Mouse (Mus musculus): ENCODE data around the gene Atp6v1b1.
A peak's percentile ranks its signal among the peaks of the same experiment; 100 is the strongest.

The Atp6v1b1 gene

GRCm38 (mm10) chr6:83715461-83716196 lies 27.2 kb upstream of the Atp6v1b1 start:
- DNase-seq (ENCODE audit: low read depth), result no peak

GRCm38 (mm10) chr6:83717026-83717425 lies 25.8 kb upstream of the Atp6v1b1 start:
- no peak for DNase-seq (ENCODE audit: low read depth)

GRCm38 (mm10) chr6:83722526-83722925 lies 20.3 kb upstream of the Atp6v1b1 start:
- DNase-seq (ENCODE audit: low read depth), result no peak

- no peak for DNase-seq (ENCODE audit: low read depth)
These were observed 15.6 kb upstream of the Atp6v1b1 start for GRCm38 (mm10) chr6:83727178-83727577.

GRCm38 (mm10) chr6:83728488-83728887 lies 14.3 kb upstream of the Atp6v1b1 start:
- no peak for DNase-seq (ENCODE audit: low read depth)

GRCm38 (mm10) chr6:83729350-83729970 lies 13.3 kb upstream of the Atp6v1b1 start:
- no peak for DNase-seq (ENCODE audit: low read depth)

DNA sequence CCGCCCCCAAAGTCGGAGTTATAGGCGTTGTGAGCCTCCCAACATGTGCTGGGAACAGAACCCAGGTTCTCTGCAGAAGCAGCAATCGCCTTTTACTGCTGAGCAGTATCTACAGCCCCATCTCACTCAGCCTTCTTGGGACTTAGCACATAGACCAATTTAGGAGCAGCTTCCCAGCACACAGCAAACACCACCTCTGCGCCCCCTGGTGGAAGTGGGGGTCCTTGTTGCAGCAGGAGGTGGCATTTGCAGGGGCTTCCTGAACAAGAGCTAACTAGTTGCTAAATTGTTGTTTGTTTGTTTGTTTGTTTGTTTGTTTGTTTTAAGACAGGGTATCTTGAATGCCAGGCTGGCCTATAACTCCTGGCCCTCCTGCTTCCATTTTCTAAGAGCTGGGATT lies 11.7 kb upstream of the Atp6v1b1 start:
- peak; percentile 14 for DNase-seq (ENCODE audit: low read depth)

DNA sequence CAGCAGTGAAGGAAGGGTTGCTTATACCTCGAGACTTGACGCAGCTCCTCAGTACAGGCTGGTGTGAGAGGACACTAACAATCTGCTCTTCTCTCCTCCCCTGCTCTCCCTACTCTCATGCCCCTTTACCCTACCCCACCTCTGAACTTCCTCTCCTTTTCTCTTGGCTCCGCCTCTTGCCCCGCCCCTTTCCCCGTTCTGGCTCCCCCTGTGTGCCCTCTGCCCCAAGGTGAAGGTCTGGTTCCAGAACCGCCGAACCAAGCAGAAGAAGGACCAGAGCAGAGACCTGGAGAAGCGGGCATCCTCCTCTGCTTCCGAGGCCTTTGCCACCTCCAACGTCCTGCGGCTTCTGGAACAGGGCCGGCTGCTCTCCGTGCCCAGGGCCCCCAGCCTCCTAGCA lies 5.5 kb upstream of the Atp6v1b1 start:
- DNase-seq (ENCODE audit: low read depth), result no peak

- DNase-seq (ENCODE audit: low read depth), result no peak
These were observed 4.2 kb upstream of the Atp6v1b1 start for GRCm38 (mm10) chr6:83738596-83738995.

GRCm38 (mm10) chr6:83743212-83743611 lies 422 bp downstream of the Atp6v1b1 start:
- DNase-seq (ENCODE audit: low read depth), result no peak

DNA sequence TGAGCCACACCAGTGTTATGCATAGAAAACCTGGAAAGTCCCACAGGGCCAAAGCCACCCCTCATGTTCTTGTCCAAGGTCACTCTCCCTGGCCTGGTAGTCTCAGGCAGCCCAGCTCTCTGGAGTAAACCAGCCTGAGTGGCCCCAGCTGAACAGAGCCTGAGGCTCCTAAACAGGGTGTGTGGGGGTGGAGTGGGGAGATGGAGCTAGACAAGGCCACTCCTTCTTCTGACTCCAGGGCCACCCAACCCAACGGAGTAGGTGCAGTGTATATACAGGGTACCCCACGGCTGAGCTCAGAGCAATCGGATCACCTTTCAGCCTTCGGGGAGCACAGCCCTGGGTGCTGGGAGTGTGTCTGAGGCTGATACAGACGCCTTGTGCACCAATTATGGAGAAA lies 1.3 kb downstream of the Atp6v1b1 start:
- no peak for DNase-seq (ENCODE audit: low read depth)

DNA sequence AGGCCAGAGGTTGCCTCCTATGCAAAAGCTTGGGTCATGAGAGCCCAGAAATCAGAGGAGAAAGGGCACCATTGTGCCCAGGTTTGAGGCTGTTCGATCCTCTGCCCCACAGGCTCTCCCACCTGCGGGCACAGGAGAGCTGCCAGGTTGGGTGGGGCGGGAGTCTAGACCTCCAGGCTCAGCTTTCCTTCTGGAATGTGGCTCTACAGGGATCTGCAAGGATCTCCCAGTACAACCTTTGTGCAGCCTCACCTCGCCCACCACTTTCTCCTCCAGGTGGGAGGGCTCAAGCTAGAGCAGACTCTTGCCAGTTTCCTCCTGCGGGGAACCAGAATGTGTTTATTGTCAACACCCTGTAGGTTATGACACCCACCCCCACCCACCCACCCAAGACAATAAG lies 1.8 kb downstream of the Atp6v1b1 start:
- DNase-seq (ENCODE audit: low read depth), result no peak

- no peak for DNase-seq (ENCODE audit: low read depth)
These were observed 2.7 kb downstream of the Atp6v1b1 start for GRCm38 (mm10) chr6:83745466-83745865.

GRCm38 (mm10) chr6:83749286-83749685 lies 6.5 kb downstream of the Atp6v1b1 start:
- DNase-seq (ENCODE audit: low read depth), result no peak

- no peak for DNase-seq (ENCODE audit: low read depth)
These were observed 7.4 kb downstream of the Atp6v1b1 start for GRCm38 (mm10) chr6:83750171-83750684.

DNA sequence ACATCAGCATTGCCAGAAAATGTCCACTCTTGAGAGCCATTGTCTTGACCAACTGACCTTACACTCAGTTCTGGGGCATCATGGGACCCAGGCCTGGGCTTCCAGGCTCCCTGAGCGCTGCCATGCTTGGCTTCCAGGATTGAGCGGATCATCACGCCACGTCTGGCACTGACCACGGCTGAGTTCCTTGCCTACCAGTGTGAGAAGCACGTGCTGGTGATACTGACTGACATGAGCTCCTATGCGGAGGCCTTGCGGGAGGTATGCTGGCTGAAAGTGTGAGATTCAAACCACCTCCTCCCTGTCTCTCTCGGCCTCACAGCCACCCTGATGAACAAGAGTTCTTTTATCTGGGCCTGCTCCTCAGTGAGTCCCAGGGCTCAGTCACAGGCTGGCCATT lies 13.3 kb downstream of the Atp6v1b1 start:
- no peak for DNase-seq (ENCODE audit: low read depth)

GRCm38 (mm10) chr6:83762344-83762743 lies 19.6 kb downstream of the Atp6v1b1 start, which contains the start of gene Ankrd53:
Gene Ankrd53, plus strand, starts transcription at chr6:83762644.
- no peak for DNase-seq (ENCODE audit: low read depth)

- no peak for DNase-seq (ENCODE audit: low read depth)
These were observed 20.2 kb downstream of the Atp6v1b1 start for GRCm38 (mm10) chr6:83762880-83763431.

- DNase-seq (ENCODE audit: low read depth), result no peak
These were observed 24.2 kb downstream of the Atp6v1b1 start for GRCm38 (mm10) chr6:83766982-83767381.

- DNase-seq (ENCODE audit: low read depth), result no peak
These were observed 25.7 kb downstream of the Atp6v1b1 start for GRCm38 (mm10) chr6:83768485-83768884.

DNA sequence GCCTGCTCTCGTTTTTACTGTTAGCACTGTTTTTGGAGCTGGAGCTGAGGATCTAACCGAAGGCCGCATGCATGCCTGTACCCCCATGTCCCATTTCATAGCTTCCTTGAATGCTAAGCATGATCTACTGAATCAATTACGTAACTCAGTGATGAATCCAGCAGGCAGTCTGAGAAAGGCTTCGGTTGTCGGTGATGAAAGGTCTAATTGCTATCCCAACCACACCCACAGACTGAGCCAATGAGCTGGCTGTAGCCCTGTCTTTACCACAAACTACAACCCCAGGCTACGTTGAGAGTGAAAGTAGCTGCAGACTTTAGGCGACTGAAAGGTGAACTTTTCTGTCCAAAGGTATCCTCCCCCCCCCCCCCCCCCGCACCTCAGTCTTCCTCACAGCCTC lies 31.3 kb downstream of the Atp6v1b1 start:
- peak; percentile 43 for DNase-seq (ENCODE audit: low read depth)

DNA sequence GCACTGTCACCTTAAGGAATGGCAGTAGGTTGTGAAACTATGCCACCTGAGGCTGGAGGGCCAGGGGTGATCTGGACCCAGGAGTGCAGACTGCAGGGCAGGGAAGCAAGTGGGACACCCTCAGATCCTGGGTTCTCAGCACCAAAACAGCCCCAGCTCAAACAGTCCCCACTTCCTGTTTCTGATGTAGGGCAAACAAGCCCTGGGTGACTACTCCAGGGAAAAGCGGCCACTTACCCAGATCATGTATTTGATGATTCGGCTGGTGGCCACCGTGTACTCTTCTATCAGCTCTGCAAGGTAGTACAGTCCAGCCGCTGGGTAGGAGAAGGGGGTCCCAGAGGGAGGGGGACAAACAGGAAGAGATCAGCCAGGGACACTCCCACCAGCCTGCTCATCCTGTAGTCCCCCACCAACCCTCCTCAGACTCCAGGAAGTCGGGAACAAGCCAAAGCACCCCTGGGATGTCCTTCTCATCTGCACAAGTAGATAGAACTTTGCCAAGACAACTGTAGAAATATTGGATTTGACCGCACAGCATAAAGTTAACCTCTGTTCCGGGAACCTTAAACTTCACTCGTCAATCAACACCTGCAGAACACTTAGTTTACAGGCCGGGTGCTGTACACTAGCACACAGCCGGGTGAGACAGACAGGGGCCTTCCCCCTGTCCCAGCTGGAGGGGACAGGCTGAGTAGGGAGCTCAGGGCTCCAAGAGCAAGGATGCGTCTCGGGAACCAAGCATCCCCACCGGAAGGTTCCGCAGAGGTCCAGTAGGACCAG lies 32.2 kb downstream of the Atp6v1b1 start:
- DNase-seq (ENCODE audit: low read depth), result no peak
